Mouse (Mus musculus): ENCODE results near the gene Jaml. TPM values are rescaled to one million over a fixed set of nuclear protein-coding genes. Genes with fewer than 3 reads are reported as not detected.

Gene Jaml
- polyA plus RNA-seq, 1 experiment = 0.52 TPM

GRCm38 (mm10) chr9:45130119-45130518 is 51.1 kb downstream of the Jaml start:
- H3K27ac ChIP-seq (ENCODE audit: insufficient read depth, low read length) = no peak overlapping the region
- no peak overlapping the region for H3K4me3 ChIP-seq (ENCODE audit: insufficient read depth, low read length)
- TF ChIP-seq POLR2A (IDR thresholded peaks at IDR 0.05; ENCODE audit: extremely low read depth, insufficient read depth, low read length) (no peak), CTCF (IDR thresholded peaks at IDR 0.05; ENCODE audit: extremely low read depth, insufficient read depth, low read length) (no peak)
- no peaks in the 10 kb centered on the region for H3K4me1 ChIP-seq (ENCODE audit: control insufficient read depth, insufficient read depth, low read length)

GRCm38 (mm10) chr9:45133484-45134310 is 54.7 kb downstream of the Jaml start:
- Histone ChIP-seq H3K4me1 (ENCODE audit: control insufficient read depth, insufficient read depth, low read length) (no peaks in the 10 kb centered on the region), H3K4me3 (ENCODE audit: insufficient read depth, low read length) (no peak overlapping the region), H3K27ac (ENCODE audit: insufficient read depth, low read length) (no peak overlapping the region)
- TF ChIP-seq POLR2A (IDR thresholded peaks at IDR 0.05; ENCODE audit: extremely low read depth, insufficient read depth, low read length) (no peak), CTCF (IDR thresholded peaks at IDR 0.05; ENCODE audit: extremely low read depth, insufficient read depth, low read length) (peak; percentile 45)

GRCm38 (mm10) chr9:45136442-45137169 is 57.6 kb downstream of the Jaml start:
- no peaks in the 10 kb centered on the region for H3K4me1 ChIP-seq (ENCODE audit: control insufficient read depth, insufficient read depth, low read length)
- no peak overlapping the region for H3K4me3 ChIP-seq (ENCODE audit: insufficient read depth, low read length)
- H3K27ac ChIP-seq (ENCODE audit: insufficient read depth, low read length) = no peak overlapping the region
- TF ChIP-seq POLR2A (IDR thresholded peaks at IDR 0.05; ENCODE audit: extremely low read depth, insufficient read depth, low read length) (no peak), CTCF (IDR thresholded peaks at IDR 0.05; ENCODE audit: extremely low read depth, insufficient read depth, low read length) (no peak)

- Histone ChIP-seq H3K4me3 (ENCODE audit: insufficient read depth, low read length) (peak within 1 kb of the TSS; percentile 41), H3K27ac (ENCODE audit: insufficient read depth, low read length) (no peak within 1 kb of the TSS), H3K4me1 (ENCODE audit: control insufficient read depth, insufficient read depth, low read length) (no peaks in the 10 kb centered on the region)
- TF ChIP-seq CTCF (IDR thresholded peaks at IDR 0.05; ENCODE audit: extremely low read depth, insufficient read depth, low read length) (no peak), POLR2A (IDR thresholded peaks at IDR 0.05; ENCODE audit: extremely low read depth, insufficient read depth, low read length) (no peak)
Observed at GRCm38 (mm10) chr9:45138191-45139032, 59.4 kb downstream of the Jaml start, which contains the start of gene Scn4b. Scn4b (plus strand) TSS chr9:45138395.

GRCm38 (mm10) chr9:45139082-45139481 is 60.1 kb downstream of the Jaml start:
- TF ChIP-seq CTCF (IDR thresholded peaks at IDR 0.05; ENCODE audit: extremely low read depth, insufficient read depth, low read length) (no peak), POLR2A (IDR thresholded peaks at IDR 0.05; ENCODE audit: extremely low read depth, insufficient read depth, low read length) (no peak)
- Histone ChIP-seq H3K27ac (ENCODE audit: insufficient read depth, low read length) (no peak overlapping the region), H3K4me3 (ENCODE audit: insufficient read depth, low read length) (peak overlapping the region; percentile 41), H3K4me1 (ENCODE audit: control insufficient read depth, insufficient read depth, low read length) (no peaks in the 10 kb centered on the region)

GRCm38 (mm10) chr9:45140945-45141344 is 62.0 kb downstream of the Jaml start:
- Histone ChIP-seq H3K4me1 (ENCODE audit: control insufficient read depth, insufficient read depth, low read length) (no peaks in the 10 kb centered on the region), H3K4me3 (ENCODE audit: insufficient read depth, low read length) (peak overlapping the region; percentile 41), H3K27ac (ENCODE audit: insufficient read depth, low read length) (no peak overlapping the region)
- TF ChIP-seq CTCF (IDR thresholded peaks at IDR 0.05; ENCODE audit: extremely low read depth, insufficient read depth, low read length) = no peak
- no peak for TF ChIP-seq POLR2A (IDR thresholded peaks at IDR 0.05; ENCODE audit: extremely low read depth, insufficient read depth, low read length)

GRCm38 (mm10) chr9:45142686-45143085 is 63.7 kb downstream of the Jaml start:
- H3K4me1 ChIP-seq (ENCODE audit: control insufficient read depth, insufficient read depth, low read length) = no peaks in the 10 kb centered on the region
- H3K4me3 ChIP-seq (ENCODE audit: insufficient read depth, low read length) = no peak overlapping the region
- no peak overlapping the region for H3K27ac ChIP-seq (ENCODE audit: insufficient read depth, low read length)
- TF ChIP-seq POLR2A (IDR thresholded peaks at IDR 0.05; ENCODE audit: extremely low read depth, insufficient read depth, low read length) = no peak
- TF ChIP-seq CTCF (IDR thresholded peaks at IDR 0.05; ENCODE audit: extremely low read depth, insufficient read depth, low read length) = no peak

- no peaks in the 10 kb centered on the region for H3K4me1 ChIP-seq (ENCODE audit: control insufficient read depth, insufficient read depth, low read length)
- TF ChIP-seq POLR2A (IDR thresholded peaks at IDR 0.05; ENCODE audit: extremely low read depth, insufficient read depth, low read length) = peak; percentile 29; the same call in 1 of the 2 replicates
- TF ChIP-seq CTCF (IDR thresholded peaks at IDR 0.05; ENCODE audit: extremely low read depth, insufficient read depth, low read length) = peak; percentile 17; the same call in 1 of the 2 replicates
- H3K27ac ChIP-seq (ENCODE audit: insufficient read depth, low read length) = peak overlapping the region; percentile 18; the same call in 1 of the 2 replicates
- peak overlapping the region; percentile 36 for H3K4me3 ChIP-seq (ENCODE audit: insufficient read depth, low read length)
Observed at GRCm38 (mm10) chr9:45145533-45146266, 66.7 kb downstream of the Jaml start.

Measured in cortical plate, adult 2 months (tissue).